Comparison of ENCODE assay signal across 33 mouse cellular contexts in the genomic region with DNA sequence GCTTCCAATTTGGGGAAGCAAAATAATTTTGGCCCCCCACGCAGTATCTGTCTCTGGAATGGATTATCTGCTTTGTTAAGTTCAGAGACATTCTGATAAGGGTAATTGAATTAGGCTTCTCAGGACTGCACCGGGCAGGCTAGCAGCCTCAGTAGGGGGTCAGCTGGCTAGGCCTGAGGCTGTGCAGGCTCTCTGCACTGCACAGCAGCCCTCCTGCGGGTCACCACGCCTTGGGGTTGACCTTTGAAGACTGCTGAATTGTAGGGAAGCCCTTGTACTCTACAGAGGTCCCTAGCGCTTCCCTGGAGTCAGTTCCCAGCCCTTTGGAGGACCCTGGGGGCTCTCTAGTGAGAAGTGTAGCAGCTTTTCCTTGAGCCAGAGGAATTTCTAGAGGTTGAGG.
DNase-seq lines count a peak whose midpoint lies in the region; ATAC-seq lines count a peak whose summit lies in the region.
"Had no signal": no experiment of that assay in that cellular context is flagged by ENCODE, and none has a peak within 500 bp of the region (broad histone marks: within the 10 kb centered on the region; RNA-seq: fewer than 3 reads in every experiment).

No protein-coding gene starts in this region.

- H3K4me3 ChIP-seq in midbrain, embryonic 10.5 days: no peak overlapping the region
- H3K4me3 ChIP-seq in midbrain, embryonic 15.5 days: no peak overlapping the region
- H3K4me3 ChIP-seq in embryonic facial prominence, embryonic 11.5 days (ENCODE audit: low read depth, low read length): no peak overlapping the region
- H3K4me3 ChIP-seq: heart, embryonic 15.5 days; intestine, embryonic 15.5 days; layer of hippocampus, adult 2 months; liver, embryonic 13.5 days; midbrain, embryonic 13.5 days; neural tube, embryonic 12.5 days; stomach, embryonic 15.5 days had no signal

- H3K36me3 ChIP-seq in midbrain, embryonic 10.5 days: no peaks in the 10 kb centered on the region
- H3K36me3 ChIP-seq in midbrain, embryonic 15.5 days (replicated peaks): no peaks in the 10 kb centered on the region
- H3K36me3 ChIP-seq in embryonic facial prominence, embryonic 11.5 days (replicated peaks; ENCODE audit: control insufficient read depth, insufficient read depth, low read depth, low read length): no peaks in the 10 kb centered on the region
- H3K36me3 ChIP-seq: heart, embryonic 15.5 days; intestine, embryonic 15.5 days; liver, embryonic 13.5 days; midbrain, embryonic 13.5 days; neural tube, embryonic 12.5 days; stomach, embryonic 15.5 days had no signal

- H3K27me3 ChIP-seq in midbrain, embryonic 10.5 days (ENCODE audit: low read depth, poor library complexity, severe bottlenecking): no peaks in the 10 kb centered on the region
- no peaks in the 10 kb centered on the region for H3K27me3 ChIP-seq in midbrain, embryonic 15.5 days (replicated peaks)
- no peaks in the 10 kb centered on the region for H3K27me3 ChIP-seq in embryonic facial prominence, embryonic 11.5 days (ENCODE audit: control insufficient read depth, insufficient read depth, low read length)
- H3K27me3 ChIP-seq: CH12.LX; heart, embryonic 15.5 days; intestine, embryonic 15.5 days; liver, embryonic 13.5 days; neural tube, embryonic 12.5 days; stomach, embryonic 15.5 days had no signal

- no peak for ATAC-seq in midbrain, embryonic 15.5 days (replicated peaks)
- ATAC-seq in embryonic facial prominence, embryonic 11.5 days (replicated peaks; ENCODE audit: insufficient number of reproducible peaks, low FRiP score, low TSS enrichment, low read depth): peak; percentile 85; the same call in 1 of the 2 replicates
- ATAC-seq: activated CD4-positive, CD25-positive, alpha-beta regulatory T cell, adult 4 months; forebrain, embryonic 16.5 days; hindbrain, embryonic 16.5 days; intestine, embryonic 15.5 days; midbrain, embryonic 13.5 days had no signal

- peak; percentile 27 for DNase-seq in midbrain, embryonic 10.5 days (ENCODE audit: low spot score)
- DNase-seq in R1 (ENCODE audit: low read depth, low spot score): peak; percentile 82
- DNase-seq in embryonic facial prominence, embryonic 11.5 days (ENCODE audit: low spot score): peak; percentile 65
- no peak for DNase-seq in frontal cortex, postnatal 10 days (ENCODE audit: low spot score in 2 of 2)
- DNase-seq in testis, postnatal 10 days (ENCODE audit: low spot score): no peak
- DNase-seq in gastrocnemius, postnatal 25 days: no peak
- DNase-seq: adrenal gland, postnatal 14 days; B cell, adult 2 months; cerebellum, adult 2 months; cerebellum, postnatal 36 days; gastrocnemius, postnatal 36 days; heart, postnatal 4 days; kidney, adult 9 months; kidney, postnatal 25 days; layer of hippocampus, postnatal 36 days; liver, embryonic 13.5 days; lung, adult 2 months; lung, postnatal 14 days; right cerebral cortex, adult 18-20 months; right cerebral cortex, postnatal 4 days; thymus, adult 18-20 months; thymus, postnatal 36 days had no signal

- no peak overlapping the region for H3K4me2 ChIP-seq in midbrain, embryonic 15.5 days
- no peak overlapping the region for H3K4me2 ChIP-seq in embryonic facial prominence, embryonic 11.5 days (ENCODE audit: low read depth, low read length)
- H3K4me2 ChIP-seq: heart, embryonic 15.5 days; intestine, embryonic 15.5 days; liver, embryonic 13.5 days; midbrain, embryonic 13.5 days; neural tube, embryonic 12.5 days; stomach, embryonic 15.5 days had no signal

- H3K27ac ChIP-seq in midbrain, embryonic 10.5 days (replicated peaks): peak overlapping the region; percentile 67
- no peak overlapping the region for H3K27ac ChIP-seq in midbrain, embryonic 15.5 days
- no peak overlapping the region for H3K27ac ChIP-seq in embryonic facial prominence, embryonic 11.5 days (replicated peaks; ENCODE audit: low read depth, low read length)
- H3K27ac ChIP-seq: heart, embryonic 15.5 days; intestine, embryonic 15.5 days; layer of hippocampus, adult 2 months; liver, embryonic 13.5 days; midbrain, embryonic 13.5 days; neural tube, embryonic 12.5 days; stomach, embryonic 15.5 days had no signal

- 11% methylated on average over 5 of the region's 5 CpGs for WGBS in midbrain, embryonic 10.5 days
- WGBS in midbrain, embryonic 15.5 days: 7% methylated on average over 5 of the region's 5 CpGs
- 2% methylated on average over 5 of the region's 5 CpGs for WGBS in embryonic facial prominence, embryonic 11.5 days

- H3K9ac ChIP-seq in midbrain, embryonic 15.5 days: no peak overlapping the region
- no peak overlapping the region for H3K9ac ChIP-seq in embryonic facial prominence, embryonic 11.5 days (replicated peaks; ENCODE audit: low read length)
- H3K9ac ChIP-seq: heart, embryonic 15.5 days; intestine, embryonic 15.5 days; liver, embryonic 13.5 days; midbrain, embryonic 13.5 days; neural tube, embryonic 12.5 days; stomach, embryonic 15.5 days had no signal

- H3K9me3 ChIP-seq in midbrain, embryonic 10.5 days (replicated peaks): peaks cover 10% of the 10 kb centered on the region; the same call in 1 of the 2 replicates
- H3K9me3 ChIP-seq in midbrain, embryonic 15.5 days: no peaks in the 10 kb centered on the region
- H3K9me3 ChIP-seq in embryonic facial prominence, embryonic 11.5 days (replicated peaks; ENCODE audit: control insufficient read depth, low read length): no peaks in the 10 kb centered on the region; the same call in 1 of the 2 replicates
- H3K9me3 ChIP-seq: heart, embryonic 15.5 days; intestine, embryonic 15.5 days; liver, embryonic 13.5 days; stomach, embryonic 15.5 days had no signal

- H3K4me1 ChIP-seq in midbrain, embryonic 10.5 days: peaks cover 11% of the 10 kb centered on the region
- H3K4me1 ChIP-seq in midbrain, embryonic 15.5 days: 0 out of 2 replicates have a peak, but pooled peaks cover 4% of the 10 kb centered on the region
- no peaks in the 10 kb centered on the region; the same call in 1 of the 2 replicates for H3K4me1 ChIP-seq in embryonic facial prominence, embryonic 11.5 days (ENCODE audit: control insufficient read depth, insufficient read depth, low read length)
- H3K4me1 ChIP-seq: heart, embryonic 15.5 days; intestine, embryonic 15.5 days; liver, embryonic 13.5 days; midbrain, embryonic 13.5 days; neural tube, embryonic 12.5 days; stomach, embryonic 15.5 days had no signal

Comparison
In these comparisons a context has a peak if more than half of its experiments do, and no peak if none do; other contexts are left out.
1. DNase-seq: peak in midbrain, embryonic 10.5 days (single experiment), R1 (single experiment) and embryonic facial prominence, embryonic 11.5 days (single experiment); none in frontal cortex, postnatal 10 days (0 of 2), testis, postnatal 10 days (single experiment) and gastrocnemius, postnatal 25 days (single experiment).